Mouse (Mus musculus): ENCODE measurements around the gene Rnf208. TPM values are rescaled to one million over a fixed set of nuclear protein-coding genes. Genes with fewer than 3 reads are reported as not detected.

Gene Rnf208
- polyA plus RNA-seq, 1 experiment from 2014 or later = 190 TPM

GRCm38 (mm10) chr2:25234551-25235220 lies 7.4 kb upstream of the Rnf208 start:
- no peak overlapping the region for H3K4me2 ChIP-seq
- peaks cover 10% of the 10 kb centered on the region; the same call in 1 of the 2 replicates for H3K27me3 ChIP-seq (replicated peaks)
- H3K9ac ChIP-seq (replicated peaks) = no peak overlapping the region
- no peak overlapping the region for H3K4me3 ChIP-seq (replicated peaks)
- H3K36me3 ChIP-seq = no peaks in the 10 kb centered on the region
- no peaks in the 10 kb centered on the region for H3K9me3 ChIP-seq (replicated peaks)
- no peak for ATAC-seq (ENCODE audit: low FRiP score)
- no peak overlapping the region for H3K27ac ChIP-seq (replicated peaks)
- WGBS = 77% methylated on average over 5 of the region's 5 CpGs
- no peaks in the 10 kb centered on the region for H3K4me1 ChIP-seq

- H3K4me3 ChIP-seq (replicated peaks) = no peak within 1 kb of the TSS
- ATAC-seq (ENCODE audit: low FRiP score) = no peak
- no peak within 1 kb of the TSS for H3K4me2 ChIP-seq
- H3K27me3 ChIP-seq (replicated peaks) = peaks cover 7% of the 10 kb centered on the region; the same call in 1 of the 2 replicates
- H3K27ac ChIP-seq (replicated peaks) = no peak within 1 kb of the TSS
- WGBS = 48% methylated on average over 8 of the region's 8 CpGs
- H3K4me1 ChIP-seq = peaks cover 14% of the 10 kb centered on the region
- H3K9me3 ChIP-seq (replicated peaks) = no peaks in the 10 kb centered on the region
- no peaks in the 10 kb centered on the region for H3K36me3 ChIP-seq
- H3K9ac ChIP-seq (replicated peaks) = no peak within 1 kb of the TSS
Observed at GRCm38 (mm10) chr2:25236614-25237013, 5.4 kb upstream of the Rnf208 start, which contains the start of gene Rnf224. Rnf224 (minus strand) TSS chr2:25236787.

- Histone ChIP-seq H3K9ac (replicated peaks) (no peak overlapping the region), H3K4me1 (peaks cover 22% of the 10 kb centered on the region), H3K4me3 (replicated peaks) (no peak overlapping the region), H3K27ac (replicated peaks) (no peak overlapping the region), H3K27me3 (replicated peaks) (peaks cover 7% of the 10 kb centered on the region; the same call in 1 of the 2 replicates), H3K4me2 (no peak overlapping the region), H3K36me3 (no peaks in the 10 kb centered on the region), H3K9me3 (replicated peaks) (no peaks in the 10 kb centered on the region)
- no peak for ATAC-seq (ENCODE audit: low FRiP score)
- 66% methylated on average over 4 of the region's 4 CpGs for WGBS
Observed at GRCm38 (mm10) chr2:25237522-25237921, 4.5 kb upstream of the Rnf208 start.

GRCm38 (mm10) chr2:25238106-25238505 lies 3.9 kb upstream of the Rnf208 start:
- H3K9me3 ChIP-seq (replicated peaks) = no peaks in the 10 kb centered on the region
- no peak overlapping the region for H3K4me3 ChIP-seq (replicated peaks)
- ATAC-seq (ENCODE audit: low FRiP score) = no peak
- H3K9ac ChIP-seq (replicated peaks) = no peak overlapping the region
- no peak overlapping the region for H3K4me2 ChIP-seq
- peaks cover 28% of the 10 kb centered on the region for H3K4me1 ChIP-seq
- peaks cover 7% of the 10 kb centered on the region; the same call in 1 of the 2 replicates for H3K27me3 ChIP-seq (replicated peaks)
- no peak overlapping the region for H3K27ac ChIP-seq (replicated peaks)
- no peaks in the 10 kb centered on the region for H3K36me3 ChIP-seq

GRCm38 (mm10) chr2:25239766-25240165 lies 2.3 kb upstream of the Rnf208 start:
- peaks cover 7% of the 10 kb centered on the region; the same call in 1 of the 2 replicates for H3K36me3 ChIP-seq
- no peak overlapping the region for H3K9ac ChIP-seq (replicated peaks)
- no peaks in the 10 kb centered on the region for H3K9me3 ChIP-seq (replicated peaks)
- no peak overlapping the region for H3K4me3 ChIP-seq (replicated peaks)
- no peak overlapping the region for H3K4me2 ChIP-seq
- H3K4me1 ChIP-seq = peaks cover 42% of the 10 kb centered on the region
- H3K27me3 ChIP-seq (replicated peaks) = peaks cover 7% of the 10 kb centered on the region; the same call in 1 of the 2 replicates
- no peak for ATAC-seq (ENCODE audit: low FRiP score)
- no peak overlapping the region for H3K27ac ChIP-seq (replicated peaks)
- 90% methylated on average over 3 of the region's 3 CpGs for WGBS

- Histone ChIP-seq H3K9ac (replicated peaks) (peak overlapping the region; percentile 36; the same call in 1 of the 2 replicates), H3K27ac (replicated peaks) (peak overlapping the region; percentile 84), H3K9me3 (replicated peaks) (no peaks in the 10 kb centered on the region), H3K4me2 (peak overlapping the region; percentile 67), H3K27me3 (replicated peaks) (peaks cover 5% of the 10 kb centered on the region; the same call in 1 of the 2 replicates), H3K4me3 (replicated peaks) (peak overlapping the region; percentile 72), H3K4me1 (peaks cover 42% of the 10 kb centered on the region), H3K36me3 (peaks cover 13% of the 10 kb centered on the region)
- WGBS = 46% methylated on average over 8 of the region's 8 CpGs
- 0 out of 2 replicates have a peak, but pooled peaks have one; percentile 11 for ATAC-seq (ENCODE audit: low FRiP score)
Observed at GRCm38 (mm10) chr2:25240310-25240709, 1.7 kb upstream of the Rnf208 start.

GRCm38 (mm10) chr2:25240723-25241437 lies 1.2 kb upstream of the Rnf208 start:
- Histone ChIP-seq H3K36me3 (peaks cover 18% of the 10 kb centered on the region), H3K9me3 (replicated peaks) (no peaks in the 10 kb centered on the region), H3K4me2 (peak overlapping the region; percentile 67), H3K27ac (replicated peaks) (peak overlapping the region; percentile 84), H3K9ac (replicated peaks) (peak overlapping the region; percentile 36), H3K4me1 (peaks cover 42% of the 10 kb centered on the region), H3K4me3 (replicated peaks) (peak overlapping the region; percentile 72), H3K27me3 (replicated peaks) (peaks cover 3% of the 10 kb centered on the region; the same call in 1 of the 2 replicates)
- peak; percentile 84 for ATAC-seq (ENCODE audit: low FRiP score)
- WGBS = 2% methylated on average over 29 of the region's 29 CpGs

- WGBS = 21% methylated on average over 6 of the region's 6 CpGs
- Histone ChIP-seq H3K4me2 (peak overlapping the region; percentile 67), H3K9ac (replicated peaks) (peak overlapping the region; percentile 86), H3K27ac (replicated peaks) (peak overlapping the region; percentile 84), H3K4me1 (peaks cover 42% of the 10 kb centered on the region), H3K4me3 (replicated peaks) (peak overlapping the region; percentile 72), H3K36me3 (peaks cover 23% of the 10 kb centered on the region), H3K9me3 (replicated peaks) (no peaks in the 10 kb centered on the region), H3K27me3 (replicated peaks) (peaks cover 3% of the 10 kb centered on the region; the same call in 1 of the 2 replicates)
- ATAC-seq (ENCODE audit: low FRiP score) = peak; percentile 30
Observed at GRCm38 (mm10) chr2:25241438-25241775, 648 bp upstream of the Rnf208 start.

- H3K9ac ChIP-seq (replicated peaks) = peak overlapping the region; percentile 86
- H3K4me2 ChIP-seq = peak overlapping the region; percentile 67
- ATAC-seq (ENCODE audit: low FRiP score) = no peak
- peaks cover 42% of the 10 kb centered on the region for H3K4me1 ChIP-seq
- H3K9me3 ChIP-seq (replicated peaks) = no peaks in the 10 kb centered on the region
- H3K27me3 ChIP-seq (replicated peaks) = no peaks in the 10 kb centered on the region
- H3K36me3 ChIP-seq = peaks cover 28% of the 10 kb centered on the region
- H3K4me3 ChIP-seq (replicated peaks) = peak overlapping the region; percentile 72
- 81% methylated on average over 8 of the region's 8 CpGs for WGBS
- no peak overlapping the region for H3K27ac ChIP-seq (replicated peaks)
Observed at GRCm38 (mm10) chr2:25243342-25243741, 1.3 kb downstream of the Rnf208 start.

- Histone ChIP-seq H3K27ac (replicated peaks) (no peak overlapping the region), H3K27me3 (replicated peaks) (no peaks in the 10 kb centered on the region), H3K4me3 (replicated peaks) (no peak overlapping the region), H3K4me1 (peaks cover 42% of the 10 kb centered on the region), H3K9ac (replicated peaks) (no peak overlapping the region), H3K9me3 (replicated peaks) (no peaks in the 10 kb centered on the region), H3K36me3 (peaks cover 35% of the 10 kb centered on the region), H3K4me2 (peak overlapping the region; percentile 67; the same call in 1 of the 2 replicates)
- no peak for ATAC-seq (ENCODE audit: low FRiP score)
- 92% methylated on average over 4 of the region's 4 CpGs for WGBS
Observed at GRCm38 (mm10) chr2:25244144-25244543, 2.1 kb downstream of the Rnf208 start.

- Histone ChIP-seq H3K27ac (replicated peaks) (no peak within 1 kb of the TSS), H3K4me2 (no peak within 1 kb of the TSS), H3K9me3 (replicated peaks) (no peaks in the 10 kb centered on the region), H3K27me3 (replicated peaks) (no peaks in the 10 kb centered on the region), H3K36me3 (peaks cover 54% of the 10 kb centered on the region), H3K9ac (replicated peaks) (no peak within 1 kb of the TSS), H3K4me3 (replicated peaks) (no peak within 1 kb of the TSS), H3K4me1 (peaks cover 30% of the 10 kb centered on the region)
- ATAC-seq (ENCODE audit: low FRiP score) = no peak
- WGBS = 91% methylated on average over 10 of the region's 10 CpGs
Observed at GRCm38 (mm10) chr2:25246183-25247072, 4.4 kb downstream of the Rnf208 start, which contains the start of gene AL732309.1. AL732309.1 (minus strand) TSS chr2:25246863.

Data from neural tube, embryonic 15.5 days (tissue).